Mouse (Mus musculus) midbrain, embryonic 16.5 days (tissue): ENCODE results near the gene Tas2r129. TPM values are rescaled to one million over a fixed set of nuclear protein-coding genes. Genes with fewer than 3 reads are reported as not detected.
"Not testable (repeated sequence)": the region's sequence is repeated elsewhere in the genome, so short reads cannot be mapped to it uniquely, and the experiment has no call there.

ENCODE experiments used
- ATAC-seq: fragments of 200-750 bp; cut with Nextera tagmentation; 2 replicates; pipeline ENCODE4 v1.8.0; 2017; ENCODE audit warnings: moderate TSS enrichment
- H3K27ac ChIP-seq: fragments of 300-500 bp; sonication (generic); 2 replicates; pipeline ENCODE4 v1.5.1; 2014; ENCODE audit warnings: mild to moderate bottlenecking, low read length, mixed read lengths
- H3K27me3 ChIP-seq: fragments of 300-500 bp; sonication (generic); 2 replicates; pipeline ENCODE4 v1.6.1; 2014; ENCODE audit warnings: low read depth, low read length, mixed read lengths; ENCODE audit not compliant: control insufficient read depth, insufficient read depth
- H3K36me3 ChIP-seq: fragments of 300-500 bp; sonication (generic); 2 replicates; pipeline ENCODE4 v1.6.1; 2014; ENCODE audit warnings: mild to moderate bottlenecking, low read length, moderate library complexity, mixed read lengths; ENCODE audit not compliant: control insufficient read depth, insufficient read depth
- H3K4me1 ChIP-seq: fragments of 300-500 bp; sonication (generic); 2 replicates; pipeline ENCODE4 v1.6.1; 2014; ENCODE audit warnings: mild to moderate bottlenecking, low read length, mixed read lengths; ENCODE audit not compliant: control insufficient read depth, insufficient read depth
- H3K4me2 ChIP-seq: fragments of 300-500 bp; sonication (generic); 2 replicates; pipeline ENCODE4 v1.6.1; 2014; ENCODE audit warnings: mild to moderate bottlenecking, low read length, mixed read lengths
- H3K4me3 ChIP-seq: fragments of 300-500 bp; sonication (generic); 2 replicates; pipeline ENCODE4 v1.5.1; 2014; ENCODE audit warnings: low read depth, mild to moderate bottlenecking, low read length, moderate library complexity, mixed read lengths
- H3K9ac ChIP-seq: fragments of 300-500 bp; sonication (generic); 2 replicates; pipeline ENCODE4 v1.6.1; 2014; ENCODE audit warnings: low read depth, low read length, mixed read lengths
- H3K9me3 ChIP-seq: fragments of 300-500 bp; sonication (generic); replicated peaks from 2 replicates; pipeline ENCODE4 v1.6.1; 2014; ENCODE audit warnings: mild to moderate bottlenecking, low read length, mixed read lengths; ENCODE audit not compliant: control insufficient read depth, poor library complexity, severe bottlenecking
- WGBS: fragments of 180-500 bp; shearing (Covaris S2); extraction: QIAGEN DNeasy Blood & Tissue Kit; methylation state at CpG from one replicate; pipeline ENCODE4 v1.1.7; 2014; 5-methylcytosine and 5-hydroxymethylcytosine counted together
- polyA plus RNA-seq: library from polyadenylated mRNA; unstranded; fragments of >200 nt; fragmentation: Nextera tagmentation; extraction: Ambion mirVana; gene quantifications from 2 replicates; pipeline ENCODE4 v1.2.1, GENCODE M21; 2015

Tas2r129 gene
- polyA plus RNA-seq = not detected in 2 replicates

DNA sequence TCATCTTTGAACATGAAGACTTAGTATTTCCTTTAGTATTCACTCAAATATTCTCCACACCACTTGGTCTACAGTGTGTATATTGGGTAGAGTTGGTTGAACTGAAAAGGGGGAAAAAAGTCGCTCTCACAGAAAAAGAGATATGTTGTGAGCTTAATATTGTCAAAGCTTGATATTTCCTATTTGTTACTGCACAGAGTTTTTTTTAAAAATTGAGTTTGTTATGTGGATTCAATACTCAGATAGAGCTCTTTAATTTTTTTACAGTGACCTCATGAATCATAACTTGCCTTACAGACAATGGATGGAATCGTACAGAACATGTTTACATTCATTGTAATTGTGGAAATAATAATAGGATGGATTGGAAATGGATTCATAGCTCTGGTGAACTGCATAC lies at the start of gene Tas2r129:
TSS of gene Tas2r129 (plus strand) at position 301 of the 400 bp plus-strand sequence.
- no peaks in the 10 kb centered on the region for H3K4me1 ChIP-seq
- no peak for ATAC-seq
- H3K27ac ChIP-seq = no peak within 1 kb of the TSS
- no peak within 1 kb of the TSS for H3K9ac ChIP-seq
- H3K9me3 ChIP-seq = no peaks in the 10 kb centered on the region; the same call in 1 of the 2 replicates
- H3K4me3 ChIP-seq = no peak within 1 kb of the TSS
- H3K36me3 ChIP-seq = no peaks in the 10 kb centered on the region
- no peak within 1 kb of the TSS for H3K4me2 ChIP-seq
- no peaks in the 10 kb centered on the region for H3K27me3 ChIP-seq
- 81% methylated on average over 2 of the region's 2 CpGs for WGBS

DNA sequence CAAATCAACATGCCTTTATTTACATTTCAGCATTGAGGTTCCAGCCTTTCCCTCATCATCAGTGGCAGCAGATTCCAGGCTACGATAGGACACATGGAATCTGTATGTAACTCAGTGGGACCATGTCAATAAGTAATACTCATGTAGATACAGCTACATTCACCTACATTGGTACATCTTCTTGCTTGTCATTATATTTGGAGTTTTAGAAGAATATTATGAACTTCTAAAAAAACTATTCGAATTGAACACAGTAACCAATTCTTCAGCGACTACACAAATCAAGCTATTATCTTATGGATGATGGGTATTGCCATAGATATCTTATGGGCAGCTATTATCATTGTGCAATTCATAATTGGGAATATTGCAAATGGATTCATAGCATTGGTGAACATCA lies 41.6 kb upstream of the Tas2r129 start, which contains the start of gene Tas2r125:
TSS of gene Tas2r125 (plus strand) at position 301 of the 400 bp plus-strand sequence.
- Histone ChIP-seq H3K4me1 (no peaks in the 10 kb centered on the region), H3K4me2 (no peak within 1 kb of the TSS), H3K4me3 (no peak within 1 kb of the TSS), H3K36me3 (no peaks in the 10 kb centered on the region), H3K9me3 (no peaks in the 10 kb centered on the region), H3K27me3 (no peaks in the 10 kb centered on the region), H3K9ac (no peak within 1 kb of the TSS), H3K27ac (no peak within 1 kb of the TSS)
- 87% methylated on average over 3 of the region's 3 CpGs for WGBS
- no peak for ATAC-seq

DNA sequence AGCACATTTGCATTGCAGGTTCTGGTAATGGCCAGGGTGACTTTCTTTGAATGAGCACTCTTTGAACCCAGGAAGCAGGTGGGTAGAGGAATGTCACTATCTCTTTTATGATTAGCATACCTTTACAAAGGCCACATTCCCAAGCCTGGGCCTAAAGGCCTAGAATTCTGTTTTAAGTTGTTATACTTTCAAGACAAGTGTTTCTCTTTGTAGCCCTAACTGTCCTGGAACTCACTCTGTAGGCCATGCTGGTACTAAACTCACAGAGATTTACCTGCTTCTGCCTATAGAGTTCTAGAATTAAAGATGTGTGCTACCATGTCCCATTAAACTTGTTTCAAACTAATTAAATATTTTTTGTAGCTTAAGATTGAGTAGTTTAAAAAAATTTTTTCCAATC lies 9.5 kb upstream of the Tas2r129 start:
- H3K4me1 ChIP-seq, H3K9ac ChIP-seq, H3K4me3 ChIP-seq, H3K9me3 ChIP-seq, ATAC-seq, H3K4me2 ChIP-seq, H3K27me3 ChIP-seq, H3K27ac ChIP-seq, H3K36me3 ChIP-seq: not testable (repeated sequence)

DNA sequence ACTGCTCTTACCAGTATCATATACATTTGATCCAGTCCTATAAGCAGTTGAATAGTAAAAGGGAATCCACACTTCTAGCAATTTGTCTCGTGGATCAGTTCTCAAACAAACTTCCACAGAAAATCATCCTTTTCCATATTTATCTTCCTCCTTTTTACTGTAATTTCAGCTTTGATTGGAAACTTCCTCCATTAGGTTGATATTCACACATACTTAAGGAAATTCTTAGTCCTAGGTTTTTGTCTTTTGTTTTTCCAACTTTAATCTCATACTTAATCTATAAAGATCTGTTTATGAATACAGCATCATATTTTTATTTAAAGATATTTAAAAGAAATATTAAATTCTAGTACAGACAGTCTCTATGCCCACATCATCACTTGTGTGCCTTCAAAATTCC lies 6.9 kb downstream of the Tas2r129 start, which contains the start of gene Tas2r131:
TSS of gene Tas2r131 (minus strand) at position 101 of the 400 bp plus-strand sequence.
- no peak within 1 kb of the TSS for H3K9ac ChIP-seq
- H3K4me1 ChIP-seq = no peaks in the 10 kb centered on the region
- no peaks in the 10 kb centered on the region for H3K27me3 ChIP-seq
- H3K36me3 ChIP-seq = no peaks in the 10 kb centered on the region
- no peak within 1 kb of the TSS for H3K4me2 ChIP-seq
- ATAC-seq = no peak
- H3K4me3 ChIP-seq = no peak within 1 kb of the TSS
- H3K9me3 ChIP-seq = no peaks in the 10 kb centered on the region
- no peak within 1 kb of the TSS for H3K27ac ChIP-seq
- 58% methylated on average over 1 of the region's 1 CpGs for WGBS

- no peaks in the 10 kb centered on the region for H3K4me1 ChIP-seq
- H3K4me3 ChIP-seq = no peak within 1 kb of the TSS
- no peak within 1 kb of the TSS for H3K9ac ChIP-seq
- H3K27me3 ChIP-seq = no peaks in the 10 kb centered on the region
- no peak for ATAC-seq
- H3K9me3 ChIP-seq = no peaks in the 10 kb centered on the region
- no peak within 1 kb of the TSS for H3K4me2 ChIP-seq
- 75% methylated on average over 2 of the region's 2 CpGs for WGBS
- H3K36me3 ChIP-seq = no peaks in the 10 kb centered on the region
- no peak within 1 kb of the TSS for H3K27ac ChIP-seq
Measured at GRCm38 (mm10) chr6:132980865-132981264, 30.0 kb downstream of the Tas2r129 start, which contains the start of gene Tas2r109. TSS of gene Tas2r109 (minus strand) at chr6:132980965.

Other genes with a start within 250 kb of the Tas2r129 start
- not detected in 2 replicates for gene Tas2r122, start 239.2 kb upstream of the Tas2r129 start, polyA plus RNA-seq
- not detected in 2 replicates for gene Tas2r115, start 213.1 kb upstream of the Tas2r129 start, polyA plus RNA-seq
- gene Tas2r124, start 196.4 kb upstream of the Tas2r129 start, polyA plus RNA-seq = not detected in 2 replicates
- gene Tas2r102, start 189.0 kb upstream of the Tas2r129 start, polyA plus RNA-seq = not detected in 2 replicates
- gene Tas2r136, start 172.9 kb upstream of the Tas2r129 start, polyA plus RNA-seq = not detected in 2 replicates
- not detected in 2 replicates for gene Tas2r117, start 148.3 kb upstream of the Tas2r129 start, polyA plus RNA-seq
- not detected in 2 replicates for gene Tas2r123, start 104.0 kb upstream of the Tas2r129 start, polyA plus RNA-seq
- not detected in 2 replicates for gene Tas2r116, start 95.7 kb upstream of the Tas2r129 start, polyA plus RNA-seq
- not detected in 2 replicates for gene Tas2r110, start 83.1 kb upstream of the Tas2r129 start, polyA plus RNA-seq
- gene Tas2r113, start 58.1 kb upstream of the Tas2r129 start, polyA plus RNA-seq = not detected in 2 replicates
- gene Tas2r125, start 41.5 kb upstream of the Tas2r129 start, polyA plus RNA-seq = not detected in 2 replicates
- not detected in 2 replicates for gene Tas2r131, start 6.8 kb downstream of the Tas2r129 start, polyA plus RNA-seq
- not detected in 2 replicates for gene Tas2r109, start 29.9 kb downstream of the Tas2r129 start, polyA plus RNA-seq
- gene Tas2r103, start 86.0 kb downstream of the Tas2r129 start, polyA plus RNA-seq = not detected in 2 replicates
- not detected in 2 replicates for gene Tas2r140, start 104.7 kb downstream of the Tas2r129 start, polyA plus RNA-seq
- 137 TPM in 2 replicates for gene Smim10l1, start 153.8 kb downstream of the Tas2r129 start, polyA plus RNA-seq